Mouse (Mus musculus): ENCODE data around the gene Olfr1354.
"Not testable (repeated sequence)": the region's sequence is repeated elsewhere in the genome, so short reads cannot be mapped to it uniquely, and the experiment has no call there.

- not testable (repeated sequence) for TF ChIP-seq CTCF, EP300 (IDR thresholded peaks at IDR 0.05; ENCODE audit: low read depth)
Measured at GRCm38 (mm10) chr10:78950336-78950735, 37.4 kb downstream of the Olfr1354 start, which contains the start of gene Olfr8.
